Mouse (Mus musculus) hindbrain, embryonic 12.5 days (tissue): Measurements from ENCODE around the gene Gstm3. TPM values are rescaled to one million over a fixed set of nuclear protein-coding genes. Genes with fewer than 3 reads are reported as not detected.
A peak's percentile ranks its signal among the peaks of the same experiment; 100 is the strongest.
"Not testable (repeated sequence)": the region's sequence is repeated elsewhere in the genome, so short reads cannot be mapped to it uniquely, and the experiment has no call there.

Experiments used
- ATAC-seq: fragments of 200-750 bp; cut with Nextera tagmentation; 2 replicates; pipeline ENCODE4 v1.8.0; 2017; ENCODE audit warnings: moderate TSS enrichment; ENCODE audit not compliant: low FRiP score
- H3K27ac ChIP-seq: fragments of 300-500 bp; sonication (generic); 2 replicates; pipeline ENCODE4 v1.5.1; 2016; ENCODE audit warnings: mild to moderate bottlenecking
- H3K27me3 ChIP-seq: fragments of 300-500 bp; sonication (generic); 2 replicates; pipeline ENCODE4 v1.6.1; 2016; ENCODE audit warnings: mild to moderate bottlenecking
- H3K36me3 ChIP-seq: fragments of 300-500 bp; sonication (generic); 2 replicates; pipeline ENCODE4 v1.6.1; 2016; ENCODE audit warnings: mild to moderate bottlenecking
- H3K4me1 ChIP-seq: fragments of 300-500 bp; sonication (generic); 2 replicates; pipeline ENCODE4 v1.6.1; 2016
- H3K4me2 ChIP-seq: fragments of 300-500 bp; sonication (generic); replicated peaks from 2 replicates; pipeline ENCODE4 v1.6.1; 2016; ENCODE audit warnings: mild to moderate bottlenecking
- H3K4me3 ChIP-seq: fragments of 300-500 bp; sonication (generic); 2 replicates; pipeline ENCODE4 v1.5.1; 2016; ENCODE audit warnings: mild to moderate bottlenecking
- H3K9ac ChIP-seq: fragments of 300-500 bp; sonication (generic); 2 replicates; pipeline ENCODE4 v1.6.1; 2016; ENCODE audit warnings: mild to moderate bottlenecking, moderate library complexity
- H3K9me3 ChIP-seq: fragments of 300-500 bp; sonication (generic); replicated peaks from 2 replicates; pipeline ENCODE4 v1.6.1; 2016; ENCODE audit warnings: mild to moderate bottlenecking
- WGBS: fragments of 180-500 bp; shearing (Covaris S2); methylation state at CpG from one replicate; pipeline ENCODE4 v1.1.7; 2016; 5-methylcytosine and 5-hydroxymethylcytosine counted together
- polyA plus RNA-seq: library from polyadenylated mRNA; unstranded; fragments of >200 nt; fragmentation: Nextera tagmentation; extraction: Ambion mirVana; gene quantifications from 2 replicates; pipeline ENCODE4 v1.2.1, GENCODE M21; 2016

Gene Gstm3
- polyA plus RNA-seq = not detected in 2 replicates

DNA sequence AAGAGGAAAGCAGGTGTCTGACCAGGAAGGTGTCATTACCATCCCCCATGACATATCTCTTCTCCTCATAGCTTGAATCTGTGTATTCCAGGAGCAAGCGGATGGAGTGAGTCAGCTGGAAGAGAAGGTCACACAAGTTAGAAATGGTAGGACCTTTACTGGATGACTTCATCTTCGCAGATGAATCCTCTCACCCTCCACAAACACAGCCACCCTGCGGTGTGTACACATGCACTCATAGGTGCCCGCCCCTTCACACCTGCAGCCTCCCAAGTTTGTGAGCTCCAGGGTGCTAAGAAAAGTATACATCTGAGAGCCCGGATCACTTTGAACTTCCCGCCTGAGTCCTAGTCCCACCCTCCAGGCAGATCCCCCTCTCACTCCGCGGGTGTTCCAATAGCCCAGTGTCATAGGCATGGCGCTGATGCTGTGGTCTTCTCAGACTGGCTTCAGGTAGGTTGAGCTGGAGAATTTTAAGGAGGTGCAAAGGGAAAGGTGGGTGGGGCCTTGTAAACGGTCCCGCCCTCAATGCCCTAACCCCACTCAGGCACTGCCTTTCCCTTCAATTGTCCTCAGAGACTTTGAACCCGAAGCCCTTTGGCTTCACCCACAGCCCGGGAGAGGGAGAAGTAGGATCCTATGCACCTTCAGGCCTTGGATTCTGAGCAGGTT, at the start of gene Gstm3:
TSS of gene Gstm3 (minus strand) at position 560 of the 672 bp plus-strand sequence.
- no peak within 1 kb of the TSS for H3K9ac ChIP-seq
- no peak within 1 kb of the TSS for H3K4me3 ChIP-seq
- no peaks in the 10 kb centered on the region for H3K9me3 ChIP-seq
- H3K4me1 ChIP-seq = no peaks in the 10 kb centered on the region
- 61% methylated on average over 13 of the region's 13 CpGs for WGBS
- no peak within 1 kb of the TSS for H3K27ac ChIP-seq
- H3K4me2 ChIP-seq = no peak within 1 kb of the TSS
- H3K36me3 ChIP-seq = no peaks in the 10 kb centered on the region
- no peak for ATAC-seq
- no peaks in the 10 kb centered on the region for H3K27me3 ChIP-seq

DNA sequence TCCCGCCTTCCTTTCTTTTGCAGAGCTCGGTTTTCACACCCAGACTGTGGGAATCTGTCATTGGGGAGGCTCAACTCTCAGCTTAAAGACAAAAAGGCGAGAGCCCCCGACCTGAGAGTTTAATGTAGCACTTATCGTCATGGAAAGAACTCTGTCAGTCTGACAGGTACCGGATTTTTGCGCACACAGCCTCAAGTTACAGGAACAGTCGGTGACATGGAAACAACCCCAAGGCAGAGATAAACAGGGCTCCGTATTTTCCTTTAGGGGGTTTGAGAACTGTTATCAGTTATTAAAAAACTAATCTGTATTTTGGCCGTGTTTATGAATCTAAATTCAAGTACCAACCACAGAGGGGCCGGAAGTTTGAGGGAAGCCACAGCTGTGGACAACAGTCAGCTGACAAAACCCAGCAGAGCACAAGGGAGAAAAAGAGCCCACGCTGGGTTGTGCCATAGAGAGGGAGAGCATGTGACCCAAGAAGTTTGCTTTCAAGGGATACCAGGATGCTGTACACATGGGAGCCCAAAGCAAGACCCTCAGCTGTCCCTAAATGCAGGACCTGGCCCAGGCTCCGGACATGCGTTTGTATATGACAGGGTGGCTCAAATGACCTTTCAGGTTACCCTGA, 49.2 kb upstream of the Gstm3 start:
- peak overlapping the region; percentile 46 for H3K4me3 ChIP-seq
- H3K27me3 ChIP-seq = no peaks in the 10 kb centered on the region; the same call in 1 of the 2 replicates
- no peaks in the 10 kb centered on the region for H3K36me3 ChIP-seq
- H3K27ac ChIP-seq = peak overlapping the region; percentile 70; the same call in 1 of the 2 replicates
- peak overlapping the region; percentile 87 for H3K4me2 ChIP-seq
- no peaks in the 10 kb centered on the region for H3K9me3 ChIP-seq
- peaks cover 14% of the 10 kb centered on the region for H3K4me1 ChIP-seq
- H3K9ac ChIP-seq = 0 out of 2 replicates have a peak overlapping the region, but pooled peaks have one; percentile 51
- ATAC-seq = peak; percentile 21
- WGBS = 33% methylated on average over 14 of the region's 14 CpGs

DNA sequence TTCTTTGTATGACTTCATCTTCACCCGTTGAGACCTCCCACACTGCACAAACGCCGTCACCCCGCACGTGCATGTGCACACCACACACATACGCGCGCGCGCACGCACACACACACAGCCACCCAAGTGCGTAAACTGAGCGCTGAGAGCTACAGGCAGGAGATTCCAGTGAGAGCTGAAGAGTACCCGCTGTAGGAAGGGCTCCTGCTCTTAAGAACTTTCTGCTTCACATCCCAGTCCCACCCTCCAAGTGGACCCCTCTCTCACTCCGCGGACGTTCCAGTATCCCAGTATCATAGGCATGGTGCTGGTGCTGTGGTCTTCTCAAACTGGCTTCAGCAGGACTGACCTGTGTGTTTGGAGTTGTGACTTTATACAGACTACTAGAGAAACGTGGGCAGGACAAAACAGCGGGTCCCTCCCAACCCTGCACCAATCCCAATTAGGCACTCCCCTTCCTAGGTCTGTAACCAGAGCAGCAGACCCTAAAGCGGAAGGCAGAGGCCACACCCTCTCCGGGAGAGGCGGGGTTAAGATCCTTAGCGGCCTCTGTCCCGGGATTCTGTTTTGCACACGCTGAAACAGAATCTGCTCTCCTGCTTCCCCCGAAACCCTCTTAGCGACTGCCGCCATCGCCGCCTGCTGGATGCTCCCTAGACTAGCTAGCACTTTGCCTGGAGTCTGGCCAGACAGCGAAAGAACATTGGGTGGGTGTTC, 48.5 kb upstream of the Gstm3 start, which contains the start of gene Gstm1:
TSS of gene Gstm1 (minus strand) at position 501 of the 717 bp plus-strand sequence.
- Histone ChIP-seq H3K4me1 (peaks cover 14% of the 10 kb centered on the region), H3K9ac (peak within 1 kb of the TSS; percentile 51; the same call in 1 of the 2 replicates), H3K36me3 (no peaks in the 10 kb centered on the region), H3K4me2 (peak within 1 kb of the TSS; percentile 87), H3K4me3 (peak within 1 kb of the TSS; percentile 46), H3K27me3 (no peaks in the 10 kb centered on the region; the same call in 1 of the 2 replicates), H3K27ac (peak within 1 kb of the TSS; percentile 70), H3K9me3 (no peaks in the 10 kb centered on the region)
- ATAC-seq = peak; percentile 96
- under 1% methylated on average over 31 of the region's 31 CpGs for WGBS

DNA sequence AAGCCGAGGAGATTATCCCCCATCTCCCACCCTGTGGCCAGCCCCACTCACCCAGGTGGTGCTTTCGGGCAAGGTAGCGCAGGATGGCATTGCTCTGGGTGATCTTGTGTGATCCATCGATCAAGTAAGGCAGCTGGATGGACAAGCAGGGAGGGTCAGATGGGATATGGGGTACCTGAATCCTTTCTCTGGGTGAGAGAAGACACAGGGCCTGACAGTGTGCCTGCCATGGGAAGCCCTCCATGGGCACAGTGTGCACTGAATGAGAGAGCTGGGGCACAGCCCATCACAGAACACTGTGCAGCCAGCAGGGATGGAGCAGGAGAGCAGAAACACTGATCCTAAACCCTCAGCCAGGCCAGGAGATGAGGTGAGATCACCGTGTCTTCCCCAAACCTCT, 47.4 kb upstream of the Gstm3 start:
- WGBS = 90% methylated on average over 5 of the region's 5 CpGs
- not testable (repeated sequence) for H3K9ac ChIP-seq, ATAC-seq, H3K27me3 ChIP-seq, H3K4me3 ChIP-seq, H3K27ac ChIP-seq, H3K9me3 ChIP-seq, H3K36me3 ChIP-seq
- peaks cover 16% of the 10 kb centered on the region for H3K4me1 ChIP-seq
- peak overlapping the region; percentile 87; the same call in 1 of the 2 replicates for H3K4me2 ChIP-seq

DNA sequence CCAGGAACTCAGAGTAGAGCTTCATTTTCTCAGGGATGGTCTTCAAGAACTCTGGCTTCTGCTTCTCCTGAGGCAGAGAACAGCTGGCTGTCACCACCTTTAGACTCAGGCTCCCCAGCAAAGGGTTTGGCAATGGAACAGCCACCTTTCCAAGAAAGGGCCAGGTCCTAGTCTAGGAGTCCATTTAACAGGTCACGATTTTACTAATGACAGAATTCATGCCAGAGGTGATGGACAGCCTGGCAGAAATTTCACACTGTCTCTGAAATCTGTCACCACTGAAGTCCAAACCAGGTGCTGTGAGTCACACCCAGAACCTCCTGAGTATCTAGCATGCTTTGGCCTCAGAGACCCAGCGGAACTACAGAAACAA, 45.9 kb upstream of the Gstm3 start:
- peaks cover 17% of the 10 kb centered on the region for H3K4me1 ChIP-seq
- H3K27ac ChIP-seq = no peak overlapping the region
- no peak overlapping the region for H3K4me3 ChIP-seq
- no peak overlapping the region for H3K4me2 ChIP-seq
- no peaks in the 10 kb centered on the region; the same call in 1 of the 2 replicates for H3K27me3 ChIP-seq
- no peaks in the 10 kb centered on the region for H3K9me3 ChIP-seq
- no peaks in the 10 kb centered on the region for H3K36me3 ChIP-seq
- ATAC-seq = no peak
- 94% methylated on average over 2 of the region's 2 CpGs for WGBS
- no peak overlapping the region for H3K9ac ChIP-seq

DNA sequence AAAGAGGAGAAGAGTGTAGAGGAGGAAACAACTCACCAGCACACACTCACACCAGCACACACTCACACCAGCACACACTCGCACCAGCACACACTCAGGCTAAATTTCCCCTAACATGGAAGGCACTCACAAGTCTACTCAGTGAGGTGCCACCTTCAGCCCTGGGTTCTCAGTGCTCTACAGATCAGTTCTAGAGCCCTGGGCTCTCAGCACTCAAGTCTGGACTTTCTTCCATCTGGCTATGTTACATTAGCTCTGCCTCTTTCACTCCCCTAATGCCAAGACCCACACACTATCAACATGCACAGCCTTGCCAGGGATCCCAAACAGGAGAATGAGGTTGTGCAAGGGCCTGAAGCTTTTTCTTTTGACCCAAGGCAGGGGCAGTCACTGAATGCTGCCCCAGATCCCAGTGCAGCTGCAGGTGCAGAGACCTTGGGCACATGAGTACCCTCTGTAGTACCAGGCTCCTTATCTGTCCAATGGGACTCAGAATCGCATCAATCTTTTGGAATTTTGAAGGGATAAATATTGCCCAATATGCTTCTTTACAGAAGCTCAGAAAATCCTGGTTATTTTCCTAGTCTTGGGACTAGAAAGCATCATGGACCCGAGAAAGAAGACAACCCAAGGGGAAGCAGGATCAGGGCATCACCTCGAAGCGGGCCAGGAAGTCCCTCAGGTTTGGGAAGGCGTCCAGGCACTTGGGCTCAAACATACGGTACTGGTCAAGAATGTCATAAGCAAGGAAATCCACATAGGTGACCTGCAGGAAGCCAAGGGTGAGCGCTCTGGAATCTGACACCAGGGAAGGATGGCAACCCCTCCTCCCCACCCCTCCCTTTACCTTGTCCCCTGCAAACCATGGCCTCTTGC, 45.3 kb upstream of the Gstm3 start:
- H3K4me1 ChIP-seq = peaks cover 17% of the 10 kb centered on the region
- H3K36me3 ChIP-seq = no peaks in the 10 kb centered on the region
- H3K27ac ChIP-seq = no peak overlapping the region
- H3K9me3 ChIP-seq = no peaks in the 10 kb centered on the region
- no peak overlapping the region for H3K4me2 ChIP-seq
- no peak overlapping the region for H3K4me3 ChIP-seq
- H3K9ac ChIP-seq = no peak overlapping the region
- 76% methylated on average over 8 of the region's 8 CpGs for WGBS
- H3K27me3 ChIP-seq = no peaks in the 10 kb centered on the region; the same call in 1 of the 2 replicates
- ATAC-seq = no peak

DNA sequence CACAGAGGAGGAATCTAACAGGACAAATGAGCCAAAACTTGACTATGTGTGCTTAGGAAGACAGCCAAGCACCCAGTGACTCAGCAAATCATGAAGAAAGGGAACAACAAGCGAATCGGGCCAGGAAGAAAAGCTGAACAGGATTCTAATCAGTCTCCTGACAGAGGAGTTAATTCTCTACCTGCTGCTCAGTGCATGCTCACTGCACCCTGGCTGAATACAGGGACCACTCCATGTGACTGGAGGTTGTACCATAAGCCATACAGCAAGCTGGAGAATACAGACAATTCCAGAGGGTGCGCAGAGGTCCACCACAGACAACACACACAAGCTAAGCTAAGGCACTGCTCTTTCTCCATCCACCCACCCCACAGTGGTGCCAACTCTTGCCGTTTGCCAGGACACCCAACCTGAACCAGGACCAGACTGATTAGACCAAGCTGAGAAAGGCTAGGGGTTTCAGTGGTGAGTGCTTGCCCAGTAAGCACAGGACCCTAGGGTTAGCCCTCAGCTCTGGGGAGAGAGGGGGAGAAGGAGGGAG, 44.3 kb upstream of the Gstm3 start:
- H3K27me3 ChIP-seq = no peaks in the 10 kb centered on the region; the same call in 1 of the 2 replicates
- no peak for ATAC-seq
- no peaks in the 10 kb centered on the region for H3K36me3 ChIP-seq
- no peak overlapping the region for H3K4me2 ChIP-seq
- 89% methylated on average over 4 of the region's 4 CpGs for WGBS
- no peak overlapping the region for H3K27ac ChIP-seq
- H3K9ac ChIP-seq = no peak overlapping the region
- peaks cover 15% of the 10 kb centered on the region for H3K4me1 ChIP-seq
- no peak overlapping the region for H3K4me3 ChIP-seq
- H3K9me3 ChIP-seq = no peaks in the 10 kb centered on the region

DNA sequence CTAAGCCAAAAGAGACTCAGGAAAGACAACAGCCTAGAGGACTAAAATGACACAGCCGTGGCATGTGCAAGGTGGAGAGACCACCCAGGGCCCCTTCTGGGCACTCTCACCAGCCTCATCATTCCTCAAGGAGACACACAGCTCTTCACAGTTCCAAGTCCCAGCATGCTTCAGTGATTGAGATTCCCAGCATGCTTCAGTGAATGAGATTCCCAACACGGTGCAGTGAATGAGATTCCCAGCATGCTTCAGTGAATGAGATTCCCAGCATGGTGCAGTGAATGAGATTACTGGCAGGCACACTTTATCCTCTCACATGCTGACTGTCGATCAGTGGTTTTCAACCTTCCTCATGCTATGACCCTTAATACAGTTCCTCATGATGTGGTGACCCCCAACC, 42.5 kb upstream of the Gstm3 start:
- H3K36me3 ChIP-seq = no peaks in the 10 kb centered on the region
- no peak overlapping the region for H3K9ac ChIP-seq
- H3K4me3 ChIP-seq = no peak overlapping the region
- peak; percentile 53 for ATAC-seq
- no peak overlapping the region for H3K4me2 ChIP-seq
- H3K27ac ChIP-seq = no peak overlapping the region
- peaks cover 3% of the 10 kb centered on the region; the same call in 1 of the 2 replicates for H3K4me1 ChIP-seq
- H3K27me3 ChIP-seq = no peaks in the 10 kb centered on the region
- WGBS = 35% methylated on average over 3 of the region's 3 CpGs
- no peaks in the 10 kb centered on the region for H3K9me3 ChIP-seq

DNA sequence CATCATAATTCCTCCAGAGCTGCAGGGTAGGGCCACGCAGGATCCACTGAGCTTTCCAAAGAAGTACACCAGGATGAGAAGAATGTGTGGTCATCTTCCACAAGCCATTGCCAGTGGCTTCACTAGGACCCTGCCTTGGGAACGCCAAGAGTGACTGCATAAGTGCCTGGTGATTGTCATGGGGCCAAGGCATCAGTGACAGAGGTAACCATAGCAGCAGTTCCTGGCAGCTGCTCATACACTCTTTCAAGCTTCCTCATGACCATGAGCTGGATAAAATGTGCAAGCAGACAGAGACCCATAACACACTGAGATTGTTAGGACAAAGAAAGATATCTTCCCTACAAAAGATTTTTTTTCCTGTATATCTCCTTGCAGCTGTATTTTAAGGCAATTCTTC, 41.2 kb upstream of the Gstm3 start:
- Histone ChIP-seq H3K9me3 (no peaks in the 10 kb centered on the region), H3K4me2 (no peak overlapping the region), H3K4me1 (peaks cover 3% of the 10 kb centered on the region; the same call in 1 of the 2 replicates), H3K27me3 (no peaks in the 10 kb centered on the region), H3K36me3 (no peaks in the 10 kb centered on the region), H3K27ac (no peak overlapping the region), H3K4me3 (no peak overlapping the region), H3K9ac (no peak overlapping the region)
- WGBS = 75% methylated on average over 2 of the region's 2 CpGs
- ATAC-seq = no peak

DNA sequence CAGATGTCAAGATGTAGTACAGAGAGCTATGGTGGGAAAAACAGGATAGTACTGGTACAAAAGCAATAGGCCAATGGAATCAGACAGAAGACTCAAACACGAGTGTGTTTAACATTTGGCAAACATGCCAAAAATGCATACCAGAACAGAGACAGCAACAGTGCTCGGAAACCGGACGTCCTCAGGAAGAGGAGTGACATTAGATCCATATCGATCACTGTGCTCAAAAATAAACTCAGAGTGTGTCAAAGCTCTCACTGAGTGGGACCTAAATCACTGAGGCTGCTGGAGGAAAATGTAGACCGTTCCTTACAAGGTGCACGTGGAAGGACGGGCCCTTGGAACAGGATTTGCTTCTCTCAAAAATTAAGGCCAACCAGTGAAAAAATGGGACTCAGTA, 32.9 kb upstream of the Gstm3 start:
- H3K9ac ChIP-seq = no peak overlapping the region
- H3K27ac ChIP-seq = no peak overlapping the region
- ATAC-seq = no peak
- no peaks in the 10 kb centered on the region for H3K27me3 ChIP-seq
- H3K9me3 ChIP-seq = no peaks in the 10 kb centered on the region
- no peaks in the 10 kb centered on the region for H3K4me1 ChIP-seq
- H3K4me3 ChIP-seq = no peak overlapping the region
- no peak overlapping the region for H3K4me2 ChIP-seq
- WGBS = 82% methylated on average over 8 of the region's 8 CpGs
- H3K36me3 ChIP-seq = no peaks in the 10 kb centered on the region

DNA sequence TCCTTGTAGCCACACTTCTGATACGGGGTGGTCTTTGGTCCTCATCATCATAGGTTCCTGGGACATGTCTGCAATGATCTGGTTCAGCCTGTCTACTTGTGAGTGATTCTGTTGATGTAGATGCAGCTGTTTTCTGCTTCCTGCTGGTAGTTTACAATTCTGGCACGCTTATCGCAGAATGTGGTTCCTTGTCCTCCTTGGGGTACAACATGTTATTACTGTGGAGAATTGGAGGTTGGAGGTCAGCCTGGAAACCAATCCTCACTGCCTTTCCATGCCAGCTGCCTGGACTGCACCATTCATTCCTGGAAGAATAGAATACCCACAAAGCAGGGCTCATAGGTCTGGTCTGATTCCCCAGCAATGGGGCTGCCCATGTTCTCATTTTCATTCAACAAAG, 30.4 kb upstream of the Gstm3 start:
- Histone ChIP-seq H3K9ac (no peak overlapping the region), H3K4me1 (no peaks in the 10 kb centered on the region), H3K9me3 (no peaks in the 10 kb centered on the region), H3K27ac (no peak overlapping the region), H3K36me3 (no peaks in the 10 kb centered on the region), H3K27me3 (no peaks in the 10 kb centered on the region), H3K4me2 (no peak overlapping the region), H3K4me3 (no peak overlapping the region)
- no peak for ATAC-seq
- WGBS = 82% methylated on average over 3 of the region's 3 CpGs
